Mouse (Mus musculus) embryo, embryonic 11.5 days (tissue): Measurements from ENCODE around the gene Tor1b.
"Not testable (repeated sequence)": the region's sequence is repeated elsewhere in the genome, so short reads cannot be mapped to it uniquely, and the experiment has no call there.

Source experiments
- DNase-seq: peaks from one replicate; pipeline ENCODE4 v3.0.0-alpha.2; 2012; ENCODE audit warnings: low read depth, low spot score

Tor1b gene

DNA sequence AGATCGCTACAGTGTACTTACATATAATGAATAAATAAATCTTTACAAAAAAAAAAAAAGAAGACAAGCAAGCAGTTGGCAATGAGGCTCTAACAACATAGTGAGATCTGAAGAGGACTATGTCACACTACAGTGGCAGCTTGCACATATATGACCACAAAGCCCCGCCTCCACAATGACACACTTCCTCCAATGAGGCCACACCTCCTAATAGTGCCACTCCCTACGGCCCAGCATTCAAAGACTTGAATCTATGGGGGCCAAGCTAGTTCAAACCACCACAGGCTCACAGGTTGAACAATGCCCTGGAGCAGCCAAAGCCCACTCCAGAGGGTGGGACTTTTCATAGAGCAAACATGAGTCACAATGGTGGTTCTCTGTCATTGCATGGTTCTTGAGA is 20.8 kb upstream of the Tor1b start:
- no peak for DNase-seq

GRCm38 (mm10) chr2:30933032-30933431 is 19.7 kb upstream of the Tor1b start:
- no peak for DNase-seq

DNA sequence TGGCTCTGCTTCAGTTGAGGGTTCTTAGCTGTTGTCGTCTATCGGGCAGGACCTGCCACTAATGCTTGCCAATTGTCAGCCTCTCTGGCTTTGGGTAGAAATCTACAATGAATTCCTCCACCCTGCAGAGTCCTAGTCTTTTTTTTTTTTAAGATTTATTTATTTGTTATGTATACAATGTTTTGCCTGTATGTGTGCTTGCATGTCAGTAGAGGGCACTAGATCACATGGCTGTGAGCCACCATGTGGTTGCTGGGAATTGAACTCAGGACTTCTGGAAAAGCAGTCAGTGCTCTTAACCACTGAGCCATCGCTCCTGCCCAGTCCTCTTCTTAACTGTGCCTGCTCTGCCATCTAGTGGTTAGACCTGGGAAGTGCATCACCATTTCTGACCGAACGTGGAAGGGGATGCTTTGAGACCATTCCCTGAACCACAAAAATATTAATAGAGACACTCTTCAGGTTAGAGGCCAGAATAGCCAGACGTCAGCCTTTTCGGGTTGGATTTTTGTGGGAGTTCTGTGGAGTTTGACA is 18.8 kb upstream of the Tor1b start:
- DNase-seq = peak; percentile 68

DNA sequence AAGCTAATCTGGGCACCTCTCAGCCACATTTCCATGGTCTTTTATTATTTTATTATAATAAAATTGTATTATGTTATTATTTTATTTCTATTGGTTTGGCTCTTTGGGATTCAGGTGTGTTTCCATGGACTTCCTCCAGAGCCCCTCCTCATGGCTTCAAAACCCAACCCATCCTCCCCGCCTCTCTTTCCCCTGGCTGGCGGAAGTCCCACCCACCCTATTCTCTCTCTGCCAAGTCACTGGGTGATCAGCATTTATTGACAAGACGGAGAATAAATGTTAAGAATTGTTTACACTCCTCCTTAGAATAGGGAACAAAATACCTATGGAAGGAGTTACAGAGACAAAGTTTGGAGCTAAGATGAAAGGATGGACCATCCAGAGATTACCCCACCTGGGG is 16.0 kb upstream of the Tor1b start:
- no peak for DNase-seq

- DNase-seq = no peak
These were observed 15.0 kb upstream of the Tor1b start for GRCm38 (mm10) chr2:30937731-30938130.

GRCm38 (mm10) chr2:30938574-30938991 is 14.2 kb upstream of the Tor1b start:
- no peak for DNase-seq

DNA sequence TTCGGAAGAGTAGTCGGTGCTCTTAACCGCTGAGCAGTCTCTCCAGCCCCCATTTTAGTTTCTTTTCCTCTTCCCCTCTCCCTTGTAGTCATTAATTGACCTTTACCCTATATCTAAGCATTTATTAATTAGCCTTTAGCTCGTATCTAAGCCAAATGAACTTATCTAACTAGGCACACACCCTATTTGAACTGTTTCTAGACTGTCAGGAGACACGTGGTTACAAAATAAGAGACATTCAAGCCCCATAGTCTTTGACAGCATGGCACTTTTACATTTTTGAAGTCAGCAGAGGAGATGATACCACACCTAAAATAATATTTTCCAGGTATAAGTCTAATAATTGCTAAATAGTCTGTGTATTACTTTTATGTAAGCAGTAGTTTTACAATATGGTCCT is 11.2 kb upstream of the Tor1b start:
- DNase-seq = no peak

DNA sequence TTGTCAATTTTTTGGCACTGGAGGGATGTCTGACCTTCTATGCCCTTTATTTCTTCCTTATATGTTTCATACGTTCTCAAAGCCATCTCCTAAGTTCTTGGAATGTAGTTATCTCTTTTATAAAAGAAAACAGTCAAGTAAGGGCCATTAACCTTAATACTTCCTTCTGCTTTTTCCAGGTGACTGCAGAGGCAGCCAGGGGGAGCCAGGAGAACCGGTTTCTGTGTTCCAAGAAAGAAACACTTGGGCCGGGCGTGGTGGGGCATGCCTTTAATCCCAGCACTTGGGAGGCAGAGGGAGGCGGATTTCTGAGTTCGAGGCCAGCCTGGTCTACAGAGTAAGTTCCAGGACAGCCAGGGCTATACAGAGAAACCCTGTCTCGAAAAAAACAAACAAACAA is 10.6 kb upstream of the Tor1b start:
- not testable (repeated sequence) for DNase-seq

DNA sequence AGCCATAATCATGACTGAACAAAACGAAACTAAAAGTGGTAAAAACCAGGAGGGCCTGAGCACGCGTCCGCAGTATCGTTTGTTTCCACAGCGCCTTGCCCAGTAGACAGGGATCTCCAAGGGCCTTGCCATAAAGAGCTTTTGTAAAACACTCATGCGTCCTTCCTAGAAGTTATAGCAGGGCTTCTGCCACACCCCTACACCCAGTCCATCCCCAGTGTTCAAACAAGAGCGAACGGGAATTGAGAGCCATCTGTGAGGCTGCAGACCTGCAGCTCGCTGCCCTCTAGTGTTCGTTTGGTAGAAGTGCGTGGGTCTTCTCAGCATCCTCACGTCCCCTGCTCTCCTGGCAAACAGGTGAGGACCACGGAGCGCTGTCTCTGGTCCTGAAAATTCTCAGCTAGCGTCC is 10.2 kb upstream of the Tor1b start:
- DNase-seq = peak; percentile 78

- DNase-seq = no peak
These were observed 319 bp upstream of the Tor1b start for GRCm38 (mm10) chr2:30952457-30952823.

DNA sequence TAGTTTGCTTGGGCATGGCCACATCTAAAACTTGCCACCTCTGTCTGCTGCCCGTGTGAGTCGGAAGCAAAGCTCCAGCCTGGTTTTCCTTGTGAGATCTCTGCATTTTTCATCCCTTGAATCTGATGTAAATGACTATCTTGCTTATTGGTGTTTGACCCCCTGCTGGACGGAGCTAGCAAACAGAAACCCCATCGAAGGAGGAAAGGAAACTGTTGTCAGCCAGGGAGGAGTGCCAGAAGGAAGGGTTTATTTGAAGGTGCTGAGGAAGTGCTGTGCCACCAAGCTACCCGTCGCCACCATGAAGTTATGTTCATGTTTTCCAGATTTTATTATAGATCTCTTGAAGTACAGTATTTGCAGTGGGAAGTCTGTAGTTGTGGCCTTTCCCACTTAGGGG is 2.0 kb downstream of the Tor1b start:
- no peak for DNase-seq

DNA sequence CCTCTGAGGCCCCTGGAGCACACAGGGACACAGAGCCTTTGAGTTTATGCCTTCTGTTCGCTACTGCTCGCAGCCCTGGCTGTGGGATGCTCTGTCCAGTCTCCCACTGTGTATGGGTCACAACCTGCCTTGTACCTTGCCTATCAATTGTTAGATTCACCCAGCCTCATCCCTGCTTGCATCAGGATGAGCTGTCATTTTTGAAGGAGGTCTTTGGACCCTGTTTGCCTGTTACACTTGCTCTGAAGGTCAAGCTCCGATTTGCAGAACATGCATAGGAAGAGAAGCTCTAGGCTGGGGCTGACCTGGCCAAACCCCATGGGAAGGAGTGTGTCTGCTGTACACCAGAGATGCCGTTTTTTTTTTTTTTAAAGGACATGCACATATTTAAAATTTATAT is 4.8 kb downstream of the Tor1b start:
- DNase-seq = no peak

DNA sequence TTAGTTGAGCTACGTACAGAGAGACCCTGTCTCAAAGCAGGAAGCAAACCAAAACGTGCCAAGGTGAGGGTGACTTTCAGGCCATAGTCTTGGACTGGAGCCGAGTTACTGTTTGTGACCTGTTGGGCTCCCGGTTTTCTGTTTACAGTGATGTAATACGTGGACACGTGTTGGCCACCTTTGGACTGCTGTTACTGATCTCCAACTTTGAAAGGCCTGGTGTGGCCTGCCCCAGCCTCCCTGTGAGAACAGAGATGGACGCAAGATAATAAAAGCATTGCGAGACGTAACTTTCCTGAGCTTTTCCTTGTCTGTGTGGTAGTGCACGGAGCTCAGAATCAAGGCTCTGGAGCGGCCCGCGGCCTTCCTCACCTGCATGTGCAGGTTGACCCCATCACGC is 6.0 kb downstream of the Tor1b start:
- no peak for DNase-seq

DNA sequence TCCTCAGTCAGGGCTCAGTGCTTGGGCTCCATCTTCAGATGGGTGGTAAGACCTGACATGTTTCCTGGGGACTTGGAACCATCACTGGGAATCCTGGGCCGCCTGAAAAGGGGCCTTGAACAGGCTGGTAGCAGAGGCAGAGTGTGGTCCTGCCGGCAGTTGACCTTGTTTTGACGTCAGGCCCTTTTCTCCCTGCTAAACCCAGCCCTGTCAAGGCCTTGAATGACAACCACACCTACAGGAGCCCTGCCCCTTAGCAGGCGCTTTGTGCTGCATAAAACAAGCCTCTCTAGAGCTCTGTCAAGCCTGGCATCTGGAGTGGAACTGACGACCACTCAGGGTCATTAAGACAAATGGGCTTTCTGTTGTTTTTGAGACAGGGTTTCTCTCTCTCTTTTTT is 7.1 kb downstream of the Tor1b start:
- no peak for DNase-seq

- DNase-seq = no peak
These were observed 10.0 kb downstream of the Tor1b start for GRCm38 (mm10) chr2:30962570-30963254.

- no peak for DNase-seq
These were observed 12.9 kb downstream of the Tor1b start for GRCm38 (mm10) chr2:30965627-30966026.

DNA sequence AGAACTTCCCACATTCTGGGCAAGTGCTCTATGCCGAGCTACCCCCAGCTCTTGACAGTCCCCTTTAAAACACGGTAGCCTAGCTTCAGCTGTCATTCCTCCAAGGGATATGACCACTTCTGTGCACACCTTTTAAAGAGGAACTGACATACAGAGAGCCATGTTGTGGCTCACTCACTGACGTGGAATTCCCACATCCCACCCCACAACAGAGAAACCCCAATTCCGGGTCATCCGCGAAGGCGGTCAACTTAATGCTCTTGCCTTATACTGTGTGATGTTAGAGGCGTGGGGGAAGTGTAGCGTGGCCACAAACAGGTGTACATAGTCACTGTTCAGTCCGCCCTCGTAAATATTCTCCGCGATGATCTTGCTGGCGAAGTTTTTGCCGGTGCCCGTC is 14.1 kb downstream of the Tor1b start:
- DNase-seq = no peak

DNA sequence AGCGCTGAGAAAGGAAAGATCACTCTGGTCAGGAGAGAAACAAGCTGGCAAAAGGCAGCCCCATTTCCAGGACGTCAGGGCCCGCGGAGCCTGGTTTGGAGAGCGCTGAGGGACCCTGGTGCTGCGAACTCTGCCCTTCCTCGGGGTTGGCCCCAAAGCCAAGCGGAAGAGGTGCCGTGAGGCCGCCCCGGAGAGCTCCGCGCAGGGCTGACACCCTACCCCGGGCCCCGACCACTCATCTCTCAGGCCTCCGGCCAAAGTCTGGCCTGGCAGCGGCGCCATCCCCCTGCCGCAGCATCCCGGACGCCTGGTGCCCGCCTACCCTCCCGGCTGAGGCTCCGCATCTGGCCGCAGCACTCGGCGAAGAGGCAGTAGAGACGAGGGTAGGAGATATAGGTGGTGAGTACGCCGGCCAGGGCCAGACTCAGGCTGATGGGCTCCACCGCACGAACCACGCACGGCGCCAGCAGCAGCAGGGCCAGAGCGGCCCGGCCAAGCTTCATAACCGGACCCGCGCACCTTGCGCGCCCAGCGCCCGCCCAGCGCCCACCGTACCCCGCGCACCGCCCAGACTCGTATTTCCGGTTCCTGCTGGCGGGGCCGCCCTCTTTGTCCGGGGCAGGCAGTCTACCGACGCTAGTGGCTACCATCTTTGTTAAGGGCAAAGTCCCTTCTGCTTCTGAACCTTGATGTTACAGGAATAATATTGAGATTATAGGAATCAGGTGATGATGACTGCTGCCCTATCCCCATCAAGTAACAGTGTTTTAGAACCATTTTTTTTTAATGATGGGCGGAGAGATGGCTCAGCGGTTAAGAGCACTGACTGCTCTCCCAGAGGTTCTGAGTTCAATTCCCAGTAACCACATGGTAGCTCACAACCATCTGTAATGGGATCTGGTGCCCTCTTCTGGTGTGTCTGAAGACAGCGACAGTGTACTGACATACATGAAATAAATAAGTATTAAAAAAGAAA is 14.9 kb downstream of the Tor1b start, which contains the start of gene Tor1a:
Tor1a (minus strand) TSS at position 582 of the 976 bp plus-strand sequence.
- peak; percentile 78 for DNase-seq

DNA sequence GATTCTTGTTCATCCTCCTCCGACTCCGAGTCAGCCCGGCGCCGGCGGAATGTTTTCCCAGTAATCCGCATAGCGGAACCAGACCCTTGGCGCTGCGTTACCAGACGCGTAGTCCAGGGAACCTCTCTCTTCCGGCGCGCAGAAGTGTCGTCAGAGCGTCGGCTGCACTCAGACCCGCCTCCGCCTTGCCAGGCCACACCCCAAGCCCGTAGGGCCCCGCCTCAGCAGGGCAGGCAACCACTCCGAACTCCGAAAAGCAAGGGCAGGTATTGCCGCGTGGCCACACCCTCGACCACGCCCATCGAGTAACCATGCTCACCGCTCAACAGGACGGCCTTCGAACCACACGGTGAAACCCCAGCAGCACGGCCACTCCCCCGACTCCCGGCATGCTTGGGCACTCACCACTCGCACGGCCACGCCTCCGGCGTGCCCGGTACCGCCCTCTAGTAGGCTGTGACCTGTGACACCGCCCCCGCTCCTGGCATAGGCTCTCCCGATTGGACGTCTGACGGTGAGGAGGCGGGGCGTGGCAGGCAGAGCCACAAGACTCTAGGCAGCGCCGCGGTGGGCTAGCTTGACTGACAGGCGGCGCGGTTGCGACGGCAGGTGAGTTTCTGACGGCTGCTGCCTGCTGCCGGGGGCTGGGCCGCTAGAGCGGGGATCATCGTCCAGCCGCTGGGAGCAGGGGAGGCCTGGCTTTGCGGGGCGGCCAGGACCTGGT is 29.2 kb downstream of the Tor1b start, which contains the start of the genes BC005624 and Usp20:
BC005624 (minus strand) TSS at position 412 of the 724 bp plus-strand sequence.
Usp20 (plus strand) TSS at position 490 of the 724 bp plus-strand sequence.
- peak; percentile 100 for DNase-seq

GRCm38 (mm10) chr2:30983024-30983423 is 30.3 kb downstream of the Tor1b start:
- no peak for DNase-seq
